Mouse (Mus musculus) heart, embryonic 14.5 days (tissue): Measurements from ENCODE around the gene Stxbp6. TPM values are rescaled to one million over a fixed set of nuclear protein-coding genes. Genes with fewer than 3 reads are reported as not detected.
A peak's percentile ranks its signal among the peaks of the same experiment; 100 is the strongest.

Source experiments
- ATAC-seq: fragments of 200-750 bp; cut with Nextera tagmentation; 2 replicates; pipeline ENCODE4 v1.8.0; 2017; ENCODE audit warnings: low read depth, moderate TSS enrichment; ENCODE audit not compliant: insufficient number of reproducible peaks, insufficient read depth, low FRiP score
- H3K27ac ChIP-seq, 2 experiments: fragments of 200-500 bp in 1 of 2; fragments of 300-500 bp in 1 of 2; sonication (generic) in 1 of 2; replicated peaks in 1 of 2; 2 replicates each; pipeline ENCODE4 v1.5.1; 2012 to 2014; ENCODE audit warnings: low read depth in 2 of 2, low read length in 2 of 2, control low read depth in 1 of 2, mild to moderate bottlenecking in 1 of 2, mixed read lengths in 1 of 2; ENCODE audit not compliant: control insufficient read depth in 1 of 2, insufficient read depth in 1 of 2
- H3K27me3 ChIP-seq: fragments of 300-500 bp; sonication (generic); 2 replicates; pipeline ENCODE4 v1.6.1; 2014; ENCODE audit warnings: mild to moderate bottlenecking, low read length, control low read depth; ENCODE audit not compliant: control insufficient read depth, insufficient read depth
- H3K36me3 ChIP-seq: fragments of 300-500 bp; sonication (generic); 2 replicates; pipeline ENCODE4 v1.6.1; 2014; ENCODE audit warnings: mild to moderate bottlenecking, control low read depth, low read length, mixed read lengths; ENCODE audit not compliant: control insufficient read depth, insufficient read depth
- H3K4me1 ChIP-seq, 2 experiments: fragments of 200-500 bp in 1 of 2; fragments of 300-500 bp in 1 of 2; sonication (generic) in 1 of 2; 2 replicates each; pipeline ENCODE4 v1.6.1; 2012 to 2014; ENCODE audit warnings: low read length in 2 of 2, control low read depth in 1 of 2, mixed read lengths in 1 of 2; ENCODE audit not compliant: control insufficient read depth in 2 of 2, insufficient read depth in 2 of 2
- H3K4me2 ChIP-seq: fragments of 300-500 bp; sonication (generic); 2 replicates; pipeline ENCODE4 v1.6.1; 2014; ENCODE audit warnings: mild to moderate bottlenecking, low read length
- H3K4me3 ChIP-seq, 2 experiments: fragments of 200-500 bp in 1 of 2; fragments of 300-500 bp in 1 of 2; sonication (generic) in 1 of 2; 2 replicates each; pipeline ENCODE4 v1.5.1; 2012 to 2014; ENCODE audit warnings: low read length in 2 of 2, mild to moderate bottlenecking in 2 of 2, control low read depth in 1 of 2, low read depth in 1 of 2, moderate library complexity in 1 of 2; ENCODE audit not compliant: control insufficient read depth in 1 of 2, insufficient read depth in 1 of 2
- H3K9ac ChIP-seq: fragments of 300-500 bp; sonication (generic); 2 replicates; pipeline ENCODE4 v1.6.1; 2014; ENCODE audit warnings: mild to moderate bottlenecking, low read length
- H3K9me3 ChIP-seq: fragments of 300-500 bp; sonication (generic); 2 replicates; pipeline ENCODE4 v1.6.1; 2016; ENCODE audit warnings: low read length, control low read depth; ENCODE audit not compliant: control insufficient read depth
- WGBS: fragments of 180-500 bp; shearing (Covaris S2); extraction: QIAGEN DNeasy Blood & Tissue Kit; methylation state at CpG from one replicate; pipeline ENCODE4 v1.1.7; 2014; 5-methylcytosine and 5-hydroxymethylcytosine counted together
- polyA plus RNA-seq: library from polyadenylated mRNA; unstranded; fragments of >200 nt; fragmentation: Nextera tagmentation; extraction: Ambion mirVana; gene quantifications from 2 replicates; pipeline ENCODE4 v1.2.1, GENCODE M21; 2014

Gene Stxbp6
- polyA plus RNA-seq, 1 experiment from 2014 or later = 15.5 TPM

DNA sequence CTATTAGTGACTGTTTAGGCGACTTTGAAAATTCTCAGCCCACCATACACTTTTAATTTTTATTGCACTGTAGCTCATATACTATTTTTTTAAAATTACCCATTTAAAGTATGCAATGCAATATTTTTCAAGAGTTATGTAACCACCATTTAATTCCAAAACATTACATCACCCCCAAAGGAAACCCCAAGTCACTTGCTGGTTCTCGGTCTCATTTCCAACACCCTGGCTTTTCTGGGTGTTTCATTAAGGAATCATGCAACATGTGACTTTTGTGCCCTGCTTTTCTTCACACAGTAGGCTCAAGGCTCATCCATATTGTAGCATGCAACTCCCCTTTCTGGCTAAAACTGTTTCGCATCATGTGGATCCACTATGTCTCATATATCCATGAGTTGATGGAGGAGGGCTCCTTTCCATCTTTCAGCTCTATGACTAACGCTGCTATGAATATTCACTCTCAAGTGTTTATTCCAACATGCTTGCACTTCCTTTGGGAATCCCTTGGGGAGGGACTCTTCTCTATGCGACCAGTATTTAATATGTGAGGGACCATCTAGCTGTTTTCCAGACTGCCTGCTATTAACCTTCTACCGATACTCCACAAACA lies 6.3 kb downstream of the Stxbp6 start:
- no peak overlapping the region for H3K4me3 ChIP-seq
- no peak for ATAC-seq
- H3K9ac ChIP-seq = no peak overlapping the region
- 87% methylated on average over 6 of the region's 6 CpGs for WGBS
- no peaks in the 10 kb centered on the region for H3K36me3 ChIP-seq
- no peak overlapping the region for H3K27ac ChIP-seq
- no peak overlapping the region for H3K4me2 ChIP-seq
- no peaks in the 10 kb centered on the region for H3K27me3 ChIP-seq
- peaks cover 15 to 24% of the 10 kb centered on the region in 2 experiments for H3K4me1 ChIP-seq
- no peaks in the 10 kb centered on the region for H3K9me3 ChIP-seq

DNA sequence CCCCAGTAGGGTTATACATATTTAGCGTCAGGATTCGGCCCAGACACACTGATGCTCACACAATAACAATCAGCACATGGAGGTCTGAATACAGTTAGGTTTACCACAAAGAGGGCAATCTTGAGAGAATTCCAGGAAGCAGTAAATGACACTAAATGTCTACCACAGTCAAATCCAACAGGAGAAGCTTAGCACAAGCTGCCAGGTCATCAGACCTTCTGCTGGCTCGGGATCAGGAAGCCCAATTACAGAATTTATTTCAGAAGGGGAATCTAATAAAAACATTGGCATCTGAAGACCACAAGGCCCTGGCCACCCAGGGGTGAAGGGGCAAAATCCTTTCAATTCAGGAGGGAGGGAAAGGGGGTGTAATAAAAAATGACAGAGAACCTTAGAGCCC lies 6.8 kb downstream of the Stxbp6 start:
- 24% methylated on average over 3 of the region's 3 CpGs for WGBS
- Histone ChIP-seq H3K27ac (no peak overlapping the region), H3K9ac (peak overlapping the region; percentile 17; the same call in 1 of the 2 replicates), H3K4me2 (peak overlapping the region; percentile 14), H3K36me3 (no peaks in the 10 kb centered on the region), H3K27me3 (no peaks in the 10 kb centered on the region), H3K4me1 (peaks cover 12 to 22% of the 10 kb centered on the region in 2 experiments), H3K4me3 (no peak overlapping the region), H3K9me3 (no peaks in the 10 kb centered on the region)
- ATAC-seq = no peak

DNA sequence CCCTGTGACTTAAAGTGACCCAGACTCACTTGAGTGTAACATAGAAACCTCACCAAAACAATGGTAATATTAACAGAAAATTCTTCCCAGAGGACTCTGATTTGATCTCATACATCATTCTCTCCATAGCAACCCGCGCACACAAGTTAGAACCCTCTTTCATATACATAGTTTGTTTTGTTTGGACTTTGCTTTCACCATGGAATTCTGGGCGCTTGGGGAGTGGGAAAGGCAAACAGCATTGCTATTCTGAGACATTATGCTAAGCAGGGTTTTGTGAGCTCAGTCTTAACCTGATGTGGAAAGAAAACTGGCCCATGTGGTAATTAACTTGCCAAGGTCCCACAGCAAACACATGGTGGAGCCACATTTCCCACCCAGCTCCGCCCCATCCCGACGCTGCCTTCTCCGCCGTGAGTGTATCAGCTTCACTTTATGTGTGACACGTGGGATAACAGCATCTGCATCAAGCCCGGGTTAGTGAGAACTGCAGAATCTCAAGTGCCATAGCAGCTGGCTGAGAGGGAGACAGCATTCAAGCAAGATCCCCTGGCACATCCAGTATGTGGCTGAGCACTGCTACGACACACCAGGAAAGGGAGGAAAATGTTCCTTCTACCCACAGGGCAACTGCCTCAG lies 7.3 kb downstream of the Stxbp6 start:
- no peaks in the 10 kb centered on the region for H3K27me3 ChIP-seq
- H3K4me1 ChIP-seq = peaks cover 12 to 22% of the 10 kb centered on the region in 2 experiments
- WGBS = 21% methylated on average over 11 of the region's 11 CpGs
- H3K9ac ChIP-seq = peak overlapping the region; percentile 17; the same call in 1 of the 2 replicates
- no peaks in the 10 kb centered on the region for H3K9me3 ChIP-seq
- H3K27ac ChIP-seq = peak overlapping the region in 1 of 2 experiments; percentile 43; a peak in 2 of 4 replicates
- ATAC-seq = 0 out of 2 replicates have a peak, but pooled peaks have one; percentile 39
- H3K4me3 ChIP-seq = peak overlapping the region in 1 of 2 experiments; percentile 26; a peak in 2 of 4 replicates
- peak overlapping the region; percentile 14 for H3K4me2 ChIP-seq
- no peaks in the 10 kb centered on the region for H3K36me3 ChIP-seq

DNA sequence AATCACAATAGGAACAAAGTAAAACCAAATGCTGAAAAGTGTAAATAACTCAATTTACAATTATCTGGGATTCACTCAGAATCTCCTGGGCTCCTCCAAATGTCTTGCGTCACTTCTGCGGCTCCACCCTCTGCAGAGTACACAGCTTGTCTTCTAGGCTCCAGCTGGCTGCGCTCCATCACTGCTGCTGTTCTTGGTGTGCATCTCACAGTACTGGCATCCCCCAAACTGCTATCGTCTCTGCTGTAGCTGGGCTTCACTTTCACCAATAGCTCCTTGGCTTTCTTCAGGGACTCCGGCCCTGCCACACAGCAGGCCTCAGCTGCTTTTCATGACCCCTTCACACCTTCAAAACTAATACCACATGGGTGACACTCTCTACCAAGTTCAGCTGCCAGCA lies 10.9 kb downstream of the Stxbp6 start:
- H3K4me3 ChIP-seq = no peak overlapping the region
- ATAC-seq = no peak
- no peaks in the 10 kb centered on the region for H3K36me3 ChIP-seq
- no peaks in the 10 kb centered on the region for H3K27me3 ChIP-seq
- no peak overlapping the region for H3K9ac ChIP-seq
- no peak overlapping the region for H3K4me2 ChIP-seq
- H3K9me3 ChIP-seq = no peaks in the 10 kb centered on the region
- peaks cover 17 to 38% of the 10 kb centered on the region in 2 experiments for H3K4me1 ChIP-seq
- H3K27ac ChIP-seq = no peak overlapping the region
- WGBS = 66% methylated on average over 5 of the region's 5 CpGs

DNA sequence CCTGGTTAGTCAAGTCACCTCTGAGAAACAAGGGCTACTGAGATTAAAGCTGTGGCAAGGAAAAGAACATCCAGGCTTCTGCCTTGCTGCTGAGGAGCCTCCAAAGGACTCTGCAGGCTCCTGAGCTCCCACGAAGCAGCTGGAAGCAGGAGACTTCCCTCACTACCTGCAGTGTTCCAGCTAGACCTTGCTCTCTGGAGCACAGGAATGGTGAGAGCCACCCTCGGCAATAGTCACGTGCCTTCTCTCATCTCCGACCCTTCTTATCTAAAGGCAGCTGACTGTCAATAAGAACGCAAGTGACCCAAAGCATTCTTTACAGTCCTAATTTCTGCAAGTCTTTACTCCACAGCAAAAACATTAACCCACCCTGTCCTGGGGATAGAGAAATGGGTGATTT lies 13.2 kb downstream of the Stxbp6 start:
- peak overlapping the region; percentile 4; the same call in 1 of the 2 replicates for H3K4me2 ChIP-seq
- no peak for ATAC-seq

DNA sequence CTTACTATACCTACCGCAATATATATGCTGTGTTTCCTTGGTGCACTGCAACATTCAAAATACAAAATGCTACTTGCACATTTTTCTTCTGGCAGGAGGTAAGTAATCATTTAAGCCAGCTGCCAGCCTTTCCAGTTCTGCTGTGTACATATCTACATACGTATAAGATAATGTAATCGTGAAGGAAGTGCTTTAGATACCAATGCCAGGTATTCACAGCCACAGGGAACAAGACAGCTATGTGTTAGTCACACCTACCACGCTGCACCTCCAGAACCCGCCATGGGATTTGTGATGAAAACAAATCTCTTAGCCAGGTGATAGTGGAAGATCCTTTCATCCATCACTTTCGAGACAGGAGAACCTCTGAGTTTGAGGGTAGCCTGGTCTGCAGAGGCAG lies 13.7 kb downstream of the Stxbp6 start:
- Histone ChIP-seq H3K4me3 (no peak overlapping the region), H3K27ac (no peak overlapping the region), H3K36me3 (no peaks in the 10 kb centered on the region), H3K9me3 (no peaks in the 10 kb centered on the region), H3K9ac (no peak overlapping the region), H3K4me2 (peak overlapping the region; percentile 4; the same call in 1 of the 2 replicates), H3K27me3 (no peaks in the 10 kb centered on the region), H3K4me1 (peaks cover 8 to 26% of the 10 kb centered on the region in 2 experiments)
- 26% methylated on average over 6 of the region's 6 CpGs for WGBS
- no peak for ATAC-seq

More for the DNA sequence above, 13.2 kb downstream of the Stxbp6 start:
- Histone ChIP-seq H3K9ac (no peak overlapping the region), H3K4me1 (peaks cover 8 to 27% of the 10 kb centered on the region in 2 experiments), H3K27me3 (no peaks in the 10 kb centered on the region), H3K9me3 (no peaks in the 10 kb centered on the region), H3K4me3 (no peak overlapping the region), H3K36me3 (no peaks in the 10 kb centered on the region), H3K27ac (no peak overlapping the region)
- 11% methylated on average over 5 of the region's 5 CpGs for WGBS

DNA sequence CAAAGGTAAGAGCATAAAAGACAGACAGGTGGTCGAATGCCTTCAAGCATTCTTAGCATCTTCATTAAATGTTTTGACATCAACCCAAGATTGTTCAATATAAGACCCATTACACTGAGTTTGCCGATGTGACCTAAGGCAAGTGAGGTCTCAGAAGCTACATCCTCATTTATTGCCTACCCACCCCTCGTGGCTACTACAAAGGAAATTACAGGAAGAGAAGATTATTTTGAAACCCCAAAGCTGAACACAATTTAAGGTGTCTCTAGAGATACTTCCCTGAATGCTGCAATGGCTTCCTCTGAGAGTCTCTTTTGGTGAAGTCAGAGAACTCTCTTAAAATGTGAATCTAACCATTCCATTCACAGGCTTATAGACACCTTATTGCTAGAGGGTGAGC lies 16.5 kb downstream of the Stxbp6 start:
- Histone ChIP-seq H3K9ac (no peak overlapping the region), H3K9me3 (no peaks in the 10 kb centered on the region), H3K27ac (no peak overlapping the region), H3K36me3 (no peaks in the 10 kb centered on the region), H3K4me1 (peaks cover 6 to 24% of the 10 kb centered on the region in 2 experiments), H3K27me3 (no peaks in the 10 kb centered on the region), H3K4me3 (no peak overlapping the region), H3K4me2 (no peak overlapping the region)
- 83% methylated on average over 3 of the region's 3 CpGs for WGBS
- no peak for ATAC-seq
